Mouse (Mus musculus) limb, embryonic 12.5 days (tissue): ENCODE measurements around the gene Apbb2. TPM values are rescaled to one million over a fixed set of nuclear protein-coding genes. Genes with fewer than 3 reads are reported as not detected.

Experiments
- ATAC-seq: fragments of 200-750 bp; cut with Nextera tagmentation; 2 replicates; pipeline ENCODE4 v1.8.0; 2017; ENCODE audit warnings: low read depth, moderate TSS enrichment; ENCODE audit not compliant: insufficient number of reproducible peaks, insufficient read depth, low FRiP score, low TSS enrichment
- H3K27ac ChIP-seq: fragments of 300-500 bp; sonication (generic); 2 replicates; pipeline ENCODE4 v1.5.1; 2016; ENCODE audit warnings: mild to moderate bottlenecking, moderate library complexity
- H3K27me3 ChIP-seq: fragments of 300-500 bp; sonication (generic); 2 replicates; pipeline ENCODE4 v1.6.1; 2016; ENCODE audit warnings: mild to moderate bottlenecking, moderate library complexity
- H3K36me3 ChIP-seq: fragments of 300-500 bp; sonication (generic); 2 replicates; pipeline ENCODE4 v1.6.1; 2016; ENCODE audit warnings: mild to moderate bottlenecking, moderate library complexity
- H3K4me1 ChIP-seq: fragments of 300-500 bp; sonication (generic); replicated peaks from 2 replicates; pipeline ENCODE4 v1.6.1; 2016
- H3K4me2 ChIP-seq: fragments of 300-500 bp; sonication (generic); 2 replicates; pipeline ENCODE4 v1.6.1; 2016; ENCODE audit warnings: mild to moderate bottlenecking, moderate library complexity
- H3K4me3 ChIP-seq: fragments of 300-500 bp; sonication (generic); replicated peaks from 2 replicates; pipeline ENCODE4 v1.5.1; 2016; ENCODE audit warnings: mild to moderate bottlenecking
- H3K9ac ChIP-seq: fragments of 300-500 bp; sonication (generic); replicated peaks from 2 replicates; pipeline ENCODE4 v1.6.1; 2016; ENCODE audit warnings: mild to moderate bottlenecking, moderate library complexity
- H3K9me3 ChIP-seq: fragments of 300-500 bp; sonication (generic); 2 replicates; pipeline ENCODE4 v1.6.1; 2016; ENCODE audit warnings: mild to moderate bottlenecking, moderate library complexity
- WGBS: fragments of 180-500 bp; shearing (Covaris S2); methylation state at CpG from one replicate; pipeline ENCODE4 v1.1.7; 2016; 5-methylcytosine and 5-hydroxymethylcytosine counted together
- polyA plus RNA-seq: library from polyadenylated mRNA; unstranded; fragments of >200 nt; fragmentation: Nextera tagmentation; extraction: Ambion mirVana; gene quantifications from 2 replicates; pipeline ENCODE4 v1.2.1, GENCODE M21; 2016

Apbb2 gene
- polyA plus RNA-seq, 1 experiment from 2014 or later, result 48.6 TPM

DNA sequence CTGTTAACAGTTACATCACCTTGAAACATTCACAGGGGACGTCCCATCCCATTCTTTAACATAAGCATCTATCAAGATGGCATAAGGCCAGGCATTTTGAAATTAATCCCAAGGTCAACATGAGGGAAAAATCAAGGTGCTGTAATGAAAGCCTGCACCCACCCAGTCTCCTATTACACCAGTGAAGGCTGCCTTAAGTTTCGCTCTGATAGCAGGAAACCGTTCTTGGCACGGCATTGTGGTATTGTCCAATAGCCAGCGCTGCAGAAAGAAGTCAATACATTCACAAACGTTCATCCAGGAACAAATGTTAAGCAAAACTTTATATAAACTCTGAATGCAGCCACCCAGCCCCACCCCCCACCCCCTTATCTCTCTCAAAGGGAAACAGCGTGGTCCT, 15.4 kb downstream of the Apbb2 start:
- peaks cover 45% of the 10 kb centered on the region for H3K4me1 ChIP-seq
- no peak overlapping the region for H3K4me3 ChIP-seq
- peak overlapping the region; percentile 41; the same call in 1 of the 2 replicates for H3K27ac ChIP-seq
- no peak for ATAC-seq
- H3K9me3 ChIP-seq, result no peaks in the 10 kb centered on the region
- H3K27me3 ChIP-seq, result no peaks in the 10 kb centered on the region
- WGBS, result 53% methylated on average over 7 of the region's 7 CpGs
- H3K9ac ChIP-seq, result no peak overlapping the region
- H3K4me2 ChIP-seq, result no peak overlapping the region
- H3K36me3 ChIP-seq, result no peaks in the 10 kb centered on the region

DNA sequence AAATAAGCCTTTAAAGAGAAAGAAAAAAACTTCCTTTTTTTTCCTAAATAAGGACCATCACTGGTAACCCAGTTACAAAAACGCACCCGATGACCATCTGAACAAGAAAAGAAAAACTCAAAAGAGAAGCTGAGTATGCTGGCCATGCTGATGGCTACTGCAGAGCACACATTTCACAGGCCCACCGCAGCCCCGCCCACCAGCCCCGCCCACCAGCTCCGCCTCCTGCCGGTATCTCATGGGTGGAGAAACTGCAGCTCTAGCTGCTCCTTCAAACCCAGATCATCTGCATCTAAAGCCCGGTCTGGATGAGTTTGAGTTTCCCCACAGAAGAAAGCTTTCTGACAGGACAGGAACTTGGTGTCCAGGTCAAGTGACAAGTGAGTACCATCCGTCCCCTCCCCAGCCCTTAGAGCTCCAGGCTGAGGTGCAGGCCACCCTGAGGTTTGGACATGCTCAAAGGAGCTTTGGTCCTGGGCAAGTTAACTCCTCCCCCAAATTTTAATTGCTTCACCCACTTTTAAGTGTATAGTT, 16.2 kb downstream of the Apbb2 start:
- Histone ChIP-seq H3K4me3 (no peak overlapping the region), H3K36me3 (no peaks in the 10 kb centered on the region), H3K4me2 (no peak overlapping the region), H3K9ac (no peak overlapping the region), H3K4me1 (peaks cover 39% of the 10 kb centered on the region), H3K27me3 (no peaks in the 10 kb centered on the region), H3K9me3 (no peaks in the 10 kb centered on the region), H3K27ac (no peak overlapping the region)
- 30% methylated on average over 9 of the region's 9 CpGs for WGBS
- no peak for ATAC-seq

- 82% methylated on average over 8 of the region's 8 CpGs for WGBS
- H3K9ac ChIP-seq, result no peak overlapping the region
- no peak overlapping the region for H3K27ac ChIP-seq
- no peaks in the 10 kb centered on the region for H3K36me3 ChIP-seq
- no peak overlapping the region for H3K4me3 ChIP-seq
- H3K4me2 ChIP-seq, result no peak overlapping the region
- ATAC-seq, result no peak
- H3K4me1 ChIP-seq, result peaks cover 23% of the 10 kb centered on the region
- H3K9me3 ChIP-seq, result no peaks in the 10 kb centered on the region
- no peaks in the 10 kb centered on the region for H3K27me3 ChIP-seq
Observed at GRCm38 (mm10) chr5:66600415-66600814, 18.2 kb downstream of the Apbb2 start.

GRCm38 (mm10) chr5:66599888-66600287, 18.7 kb downstream of the Apbb2 start:
- Histone ChIP-seq H3K4me1 (peaks cover 23% of the 10 kb centered on the region), H3K4me2 (no peak overlapping the region), H3K4me3 (no peak overlapping the region), H3K27ac (no peak overlapping the region), H3K9ac (no peak overlapping the region), H3K9me3 (no peaks in the 10 kb centered on the region), H3K36me3 (no peaks in the 10 kb centered on the region), H3K27me3 (no peaks in the 10 kb centered on the region)
- no peak for ATAC-seq
- 79% methylated on average over 9 of the region's 9 CpGs for WGBS

GRCm38 (mm10) chr5:66596296-66596695, 22.3 kb downstream of the Apbb2 start:
- Histone ChIP-seq H3K4me1 (peaks cover 8% of the 10 kb centered on the region), H3K36me3 (no peaks in the 10 kb centered on the region), H3K27me3 (no peaks in the 10 kb centered on the region), H3K9me3 (no peaks in the 10 kb centered on the region), H3K4me3 (no peak overlapping the region), H3K4me2 (no peak overlapping the region), H3K27ac (no peak overlapping the region), H3K9ac (no peak overlapping the region)
- ATAC-seq, result no peak
- WGBS, result 50% methylated on average over 3 of the region's 3 CpGs

GRCm38 (mm10) chr5:66594881-66595280, 23.7 kb downstream of the Apbb2 start:
- no peak overlapping the region for H3K4me3 ChIP-seq
- 88% methylated on average over 14 of the region's 14 CpGs for WGBS
- no peak overlapping the region for H3K4me2 ChIP-seq
- no peaks in the 10 kb centered on the region for H3K27me3 ChIP-seq
- no peak overlapping the region for H3K9ac ChIP-seq
- H3K9me3 ChIP-seq, result no peaks in the 10 kb centered on the region; the same call in 1 of the 2 replicates
- ATAC-seq, result 0 out of 2 replicates have a peak, but pooled peaks have one; percentile 26
- no peaks in the 10 kb centered on the region for H3K36me3 ChIP-seq
- H3K27ac ChIP-seq, result no peak overlapping the region
- H3K4me1 ChIP-seq, result peaks cover 8% of the 10 kb centered on the region

GRCm38 (mm10) chr5:66586236-66586745, 32.3 kb downstream of the Apbb2 start:
- WGBS, result 79% methylated on average over 6 of the region's 6 CpGs
- H3K27me3 ChIP-seq, result no peaks in the 10 kb centered on the region
- no peaks in the 10 kb centered on the region for H3K36me3 ChIP-seq
- H3K4me2 ChIP-seq, result no peak overlapping the region
- no peak for ATAC-seq
- H3K27ac ChIP-seq, result no peak overlapping the region
- H3K9me3 ChIP-seq, result no peaks in the 10 kb centered on the region; the same call in 1 of the 2 replicates
- no peak overlapping the region for H3K4me3 ChIP-seq
- H3K9ac ChIP-seq, result no peak overlapping the region
- H3K4me1 ChIP-seq, result peaks cover 34% of the 10 kb centered on the region

DNA sequence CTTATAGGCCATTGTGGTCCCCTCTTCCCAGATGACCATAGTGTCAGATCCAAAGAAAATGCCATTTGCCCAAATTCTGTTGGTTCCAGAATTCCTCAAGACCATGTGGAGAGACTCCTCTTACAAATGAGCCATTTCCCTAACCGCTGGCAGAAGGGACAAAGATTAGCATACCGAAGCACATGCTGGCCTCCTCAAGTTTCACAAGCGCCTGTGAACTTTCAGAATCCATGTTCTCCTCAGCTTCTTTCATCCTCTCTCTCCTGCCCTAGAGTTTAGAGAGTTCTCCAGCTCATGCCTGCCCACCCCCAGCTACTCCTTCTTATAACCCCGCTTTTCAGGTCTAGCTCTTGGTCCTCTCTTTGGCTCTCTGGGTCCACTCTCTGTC, 35.6 kb downstream of the Apbb2 start:
- no peak overlapping the region for H3K4me2 ChIP-seq
- no peaks in the 10 kb centered on the region for H3K27me3 ChIP-seq
- H3K4me3 ChIP-seq, result no peak overlapping the region
- WGBS, result 27% methylated on average over 4 of the region's 4 CpGs
- no peak overlapping the region for H3K9ac ChIP-seq
- peak overlapping the region; percentile 66; the same call in 1 of the 2 replicates for H3K27ac ChIP-seq
- no peaks in the 10 kb centered on the region for H3K9me3 ChIP-seq
- H3K4me1 ChIP-seq, result peaks cover 34% of the 10 kb centered on the region
- H3K36me3 ChIP-seq, result no peaks in the 10 kb centered on the region
- no peak for ATAC-seq

- no peaks in the 10 kb centered on the region for H3K36me3 ChIP-seq
- ATAC-seq, result no peak
- no peaks in the 10 kb centered on the region for H3K9me3 ChIP-seq
- H3K4me3 ChIP-seq, result no peak overlapping the region
- H3K9ac ChIP-seq, result no peak overlapping the region
- H3K4me1 ChIP-seq, result peaks cover 34% of the 10 kb centered on the region
- H3K4me2 ChIP-seq, result no peak overlapping the region
- no peaks in the 10 kb centered on the region for H3K27me3 ChIP-seq
- peak overlapping the region; percentile 66; the same call in 1 of the 2 replicates for H3K27ac ChIP-seq
- 83% methylated on average over 17 of the region's 17 CpGs for WGBS
Observed at GRCm38 (mm10) chr5:66582281-66583018, 36.1 kb downstream of the Apbb2 start.

DNA sequence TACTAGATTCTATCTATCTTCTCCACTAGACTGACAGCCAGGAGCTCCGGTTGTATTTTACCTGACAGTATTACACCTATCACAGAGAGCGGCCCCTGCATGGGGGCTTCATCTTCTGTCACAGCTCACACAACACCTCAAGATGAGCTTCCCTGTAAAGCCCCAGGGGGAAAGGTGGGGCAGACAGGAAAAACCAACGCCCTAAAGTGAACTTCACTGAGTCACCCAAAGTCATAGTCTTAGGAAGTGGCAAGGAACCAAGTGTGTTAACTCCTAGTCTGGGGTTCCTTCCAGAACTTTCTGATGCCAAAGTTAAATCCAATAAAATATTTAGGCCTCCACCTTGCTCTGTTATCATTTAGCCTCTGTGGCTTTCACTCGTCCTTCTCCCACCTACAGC, 39.5 kb downstream of the Apbb2 start:
- Histone ChIP-seq H3K4me1 (peaks cover 26% of the 10 kb centered on the region), H3K4me2 (no peak overlapping the region), H3K36me3 (no peaks in the 10 kb centered on the region), H3K27ac (no peak overlapping the region), H3K9ac (no peak overlapping the region), H3K27me3 (no peaks in the 10 kb centered on the region), H3K4me3 (no peak overlapping the region), H3K9me3 (no peaks in the 10 kb centered on the region)
- WGBS, result 66% methylated on average over 4 of the region's 4 CpGs
- no peak for ATAC-seq

GRCm38 (mm10) chr5:66576299-66576698, 42.3 kb downstream of the Apbb2 start:
- 72% methylated on average over 9 of the region's 9 CpGs for WGBS
- Histone ChIP-seq H3K27ac (no peak overlapping the region), H3K4me1 (peaks cover 8% of the 10 kb centered on the region; the same call in 1 of the 2 replicates), H3K4me2 (no peak overlapping the region), H3K9ac (no peak overlapping the region), H3K9me3 (no peaks in the 10 kb centered on the region), H3K36me3 (no peaks in the 10 kb centered on the region), H3K27me3 (no peaks in the 10 kb centered on the region), H3K4me3 (no peak overlapping the region)
- ATAC-seq, result no peak
